Mouse (Mus musculus): ENCODE results near the gene Phc2.

DNA sequence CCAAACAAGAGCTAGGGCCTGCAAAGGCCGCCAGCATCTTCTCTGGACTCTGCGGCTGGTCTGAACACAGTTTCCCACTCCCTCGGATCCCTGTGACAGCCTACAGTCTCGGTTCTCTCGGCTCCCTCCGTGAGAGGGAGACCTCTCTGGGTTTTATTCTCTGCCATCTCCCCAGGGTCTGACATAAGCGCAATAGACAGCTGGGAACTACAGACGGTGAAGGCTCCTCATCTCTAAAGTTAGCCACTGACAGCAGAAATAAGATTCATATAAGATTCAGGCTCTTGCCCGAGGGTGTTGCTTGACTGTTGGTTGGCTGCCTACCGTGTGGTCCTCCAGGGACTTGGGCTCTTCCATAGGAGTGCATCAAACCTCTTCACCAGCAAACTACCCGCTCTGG, 123.1 kb downstream of the Phc2 start:
- no peak for TF ChIP-seq EP300 (IDR thresholded peaks at IDR 0.05)
- no peak for TF ChIP-seq CTCF (IDR thresholded peaks at IDR 0.05)
